Mouse (Mus musculus) neural tube, embryonic 12.5 days (tissue): ENCODE results near the gene Fam192a. TPM values are rescaled to one million over a fixed set of nuclear protein-coding genes. Genes with fewer than 3 reads are reported as not detected.

Experiments used
- ATAC-seq: fragments of 200-750 bp; cut with Nextera tagmentation; 2 replicates; pipeline ENCODE4 v1.8.0; 2017; ENCODE audit warnings: low read depth, mild to moderate bottlenecking, moderate TSS enrichment, moderate library complexity; ENCODE audit not compliant: low FRiP score
- H3K27ac ChIP-seq: fragments of 300-500 bp; sonication (generic); 2 replicates; pipeline ENCODE4 v1.5.1; 2016
- H3K27me3 ChIP-seq: fragments of 300-500 bp; sonication (generic); replicated peaks from 2 replicates; pipeline ENCODE4 v1.6.1; 2016; ENCODE audit warnings: mild to moderate bottlenecking
- H3K36me3 ChIP-seq: fragments of 300-500 bp; sonication (generic); 2 replicates; pipeline ENCODE4 v1.6.1; 2016; ENCODE audit warnings: mild to moderate bottlenecking
- H3K4me1 ChIP-seq: fragments of 300-500 bp; sonication (generic); 2 replicates; pipeline ENCODE4 v1.6.1; 2016
- H3K4me2 ChIP-seq: fragments of 300-500 bp; sonication (generic); replicated peaks from 2 replicates; pipeline ENCODE4 v1.6.1; 2016; ENCODE audit warnings: mild to moderate bottlenecking
- H3K4me3 ChIP-seq: fragments of 300-500 bp; sonication (generic); 2 replicates; pipeline ENCODE4 v1.5.1; 2016
- H3K9ac ChIP-seq: fragments of 300-500 bp; sonication (generic); 2 replicates; pipeline ENCODE4 v1.6.1; 2016; ENCODE audit warnings: mild to moderate bottlenecking
- H3K9me3 ChIP-seq: fragments of 300-500 bp; sonication (generic); 2 replicates; pipeline ENCODE4 v1.6.1; 2016; ENCODE audit warnings: mild to moderate bottlenecking
- WGBS: fragments of 180-500 bp; shearing (Covaris S2); methylation state at CpG from one replicate; pipeline ENCODE4 v1.1.7; 2016; 5-methylcytosine and 5-hydroxymethylcytosine counted together
- polyA plus RNA-seq: library from polyadenylated mRNA; unstranded; fragments of >200 nt; fragmentation: Nextera tagmentation; extraction: Ambion mirVana; gene quantifications from 2 replicates; pipeline ENCODE4 v1.2.1, GENCODE M21; 2016

The Fam192a gene
- polyA plus RNA-seq, 1 experiment from 2014 or later: 105 TPM

GRCm38 (mm10) chr8:94567159-94567849 lies 34.5 kb downstream of the Fam192a start:
- WGBS: 58% methylated on average over 8 of the region's 8 CpGs
- H3K9ac ChIP-seq: no peak overlapping the region
- H3K4me2 ChIP-seq: peak overlapping the region; percentile 35
- H3K9me3 ChIP-seq: no peaks in the 10 kb centered on the region
- peaks cover 6% of the 10 kb centered on the region for H3K36me3 ChIP-seq
- H3K4me3 ChIP-seq: no peak overlapping the region
- H3K27me3 ChIP-seq: 0 out of 2 replicates have a peak, but pooled peaks cover 5% of the 10 kb centered on the region
- H3K4me1 ChIP-seq: peaks cover 16% of the 10 kb centered on the region
- H3K27ac ChIP-seq: no peak overlapping the region
- peak; percentile 89 for ATAC-seq

GRCm38 (mm10) chr8:94566446-94567158 lies 35.2 kb downstream of the Fam192a start:
- H3K36me3 ChIP-seq: peaks cover 1% of the 10 kb centered on the region; the same call in 1 of the 2 replicates
- H3K4me3 ChIP-seq: no peak overlapping the region
- 45% methylated on average over 15 of the region's 15 CpGs for WGBS
- H3K4me1 ChIP-seq: peaks cover 17% of the 10 kb centered on the region
- 0 out of 2 replicates have a peak, but pooled peaks cover 5% of the 10 kb centered on the region for H3K27me3 ChIP-seq
- ATAC-seq: no peak; the same call in 1 of the 2 replicates
- no peaks in the 10 kb centered on the region for H3K9me3 ChIP-seq
- H3K27ac ChIP-seq: no peak overlapping the region
- peak overlapping the region; percentile 35 for H3K4me2 ChIP-seq
- H3K9ac ChIP-seq: no peak overlapping the region

GRCm38 (mm10) chr8:94566033-94566432 lies 35.8 kb downstream of the Fam192a start:
- no peak for ATAC-seq
- Histone ChIP-seq H3K27me3 (0 out of 2 replicates have a peak, but pooled peaks cover 5% of the 10 kb centered on the region), H3K36me3 (no peaks in the 10 kb centered on the region), H3K27ac (no peak overlapping the region), H3K9ac (no peak overlapping the region), H3K4me3 (no peak overlapping the region), H3K9me3 (no peaks in the 10 kb centered on the region), H3K4me1 (peaks cover 23% of the 10 kb centered on the region), H3K4me2 (no peak overlapping the region)
- WGBS: 64% methylated on average over 6 of the region's 6 CpGs

GRCm38 (mm10) chr8:94564421-94564820 lies 37.4 kb downstream of the Fam192a start:
- Histone ChIP-seq H3K9ac (no peak overlapping the region), H3K4me1 (peaks cover 27% of the 10 kb centered on the region), H3K27ac (no peak overlapping the region), H3K4me3 (no peak overlapping the region), H3K4me2 (no peak overlapping the region), H3K36me3 (no peaks in the 10 kb centered on the region), H3K9me3 (no peaks in the 10 kb centered on the region), H3K27me3 (peaks cover 9% of the 10 kb centered on the region; the same call in 1 of the 2 replicates)
- no peak for ATAC-seq

- Histone ChIP-seq H3K27ac (no peak overlapping the region), H3K9me3 (no peaks in the 10 kb centered on the region), H3K4me3 (no peak overlapping the region), H3K4me1 (peaks cover 14% of the 10 kb centered on the region), H3K27me3 (peaks cover 9% of the 10 kb centered on the region; the same call in 1 of the 2 replicates), H3K36me3 (no peaks in the 10 kb centered on the region), H3K4me2 (no peak overlapping the region; the same call in 1 of the 2 replicates), H3K9ac (no peak overlapping the region)
- WGBS: 27% methylated on average over 5 of the region's 5 CpGs
- ATAC-seq: peak; percentile 85
These were observed 40.5 kb downstream of the Fam192a start for GRCm38 (mm10) chr8:94561256-94561655.

- H3K9me3 ChIP-seq: no peaks in the 10 kb centered on the region
- 83% methylated on average over 3 of the region's 3 CpGs for WGBS
- H3K27ac ChIP-seq: no peak overlapping the region
- H3K36me3 ChIP-seq: no peaks in the 10 kb centered on the region
- peaks cover 4% of the 10 kb centered on the region for H3K27me3 ChIP-seq
- ATAC-seq: no peak
- no peak overlapping the region for H3K4me3 ChIP-seq
- H3K9ac ChIP-seq: no peak overlapping the region
- H3K4me2 ChIP-seq: no peak overlapping the region
- H3K4me1 ChIP-seq: peaks cover 20% of the 10 kb centered on the region
These were observed 44.5 kb downstream of the Fam192a start for GRCm38 (mm10) chr8:94557281-94557680.

- Histone ChIP-seq H3K27me3 (no peaks in the 10 kb centered on the region; the same call in 1 of the 2 replicates), H3K4me2 (no peak overlapping the region), H3K27ac (no peak overlapping the region), H3K9ac (no peak overlapping the region), H3K36me3 (no peaks in the 10 kb centered on the region), H3K9me3 (no peaks in the 10 kb centered on the region), H3K4me1 (peaks cover 23% of the 10 kb centered on the region), H3K4me3 (no peak overlapping the region)
- no peak for ATAC-seq
- WGBS: 91% methylated on average over 2 of the region's 2 CpGs
These were observed 49.1 kb downstream of the Fam192a start for GRCm38 (mm10) chr8:94552696-94553095.

- H3K4me2 ChIP-seq: peak overlapping the region; percentile 22
- peak; percentile 93 for ATAC-seq
- no peaks in the 10 kb centered on the region; the same call in 1 of the 2 replicates for H3K27me3 ChIP-seq
- H3K36me3 ChIP-seq: no peaks in the 10 kb centered on the region
- H3K9ac ChIP-seq: no peak overlapping the region
- H3K9me3 ChIP-seq: no peaks in the 10 kb centered on the region
- H3K4me1 ChIP-seq: peaks cover 23% of the 10 kb centered on the region
- H3K27ac ChIP-seq: no peak overlapping the region
- H3K4me3 ChIP-seq: no peak overlapping the region
- WGBS: 23% methylated on average over 17 of the region's 17 CpGs
These were observed 50.0 kb downstream of the Fam192a start for GRCm38 (mm10) chr8:94551471-94552422.

GRCm38 (mm10) chr8:94549998-94550397 lies 51.8 kb downstream of the Fam192a start:
- Histone ChIP-seq H3K4me3 (no peak overlapping the region), H3K4me2 (no peak overlapping the region), H3K36me3 (no peaks in the 10 kb centered on the region), H3K27me3 (no peaks in the 10 kb centered on the region; the same call in 1 of the 2 replicates), H3K9ac (no peak overlapping the region), H3K4me1 (peaks cover 23% of the 10 kb centered on the region), H3K27ac (no peak overlapping the region), H3K9me3 (no peaks in the 10 kb centered on the region)
- WGBS: 86% methylated on average over 5 of the region's 5 CpGs
- no peak for ATAC-seq

- H3K9ac ChIP-seq: no peak overlapping the region
- H3K4me3 ChIP-seq: no peak overlapping the region
- no peaks in the 10 kb centered on the region for H3K36me3 ChIP-seq
- no peak overlapping the region for H3K4me2 ChIP-seq
- no peaks in the 10 kb centered on the region for H3K9me3 ChIP-seq
- no peak overlapping the region for H3K27ac ChIP-seq
- WGBS: 72% methylated on average over 5 of the region's 5 CpGs
- no peaks in the 10 kb centered on the region; the same call in 1 of the 2 replicates for H3K27me3 ChIP-seq
- peaks cover 23% of the 10 kb centered on the region for H3K4me1 ChIP-seq
- ATAC-seq: no peak
These were observed 52.3 kb downstream of the Fam192a start for GRCm38 (mm10) chr8:94549482-94549881.

- Histone ChIP-seq H3K27me3 (no peaks in the 10 kb centered on the region; the same call in 1 of the 2 replicates), H3K36me3 (no peaks in the 10 kb centered on the region), H3K27ac (no peak overlapping the region), H3K9me3 (no peaks in the 10 kb centered on the region), H3K9ac (no peak overlapping the region), H3K4me2 (no peak overlapping the region), H3K4me3 (no peak overlapping the region), H3K4me1 (peaks cover 23% of the 10 kb centered on the region)
- no peak for ATAC-seq
- 78% methylated on average over 5 of the region's 5 CpGs for WGBS
These were observed 52.8 kb downstream of the Fam192a start for GRCm38 (mm10) chr8:94549041-94549440.
